Mouse (Mus musculus): Measurements from ENCODE around the gene Wdr86. TPM values are rescaled to one million over a fixed set of nuclear protein-coding genes. Genes with fewer than 3 reads are reported as not detected.

The Wdr86 gene
- polyA plus RNA-seq (2012; rRNA removed), result 0.77 and 1.3 TPM in 2 replicates

GRCm38 (mm10) chr5:24730488-24730871 is at the start of gene Wdr86:
TSS of gene Wdr86 (minus strand) at chr5:24730727.

GRCm38 (mm10) chr5:24757816-24758215 is 27.3 kb upstream of the Wdr86 start, which contains the start of gene Crygn:
TSS of gene Crygn (minus strand) at chr5:24758008.

GRCm38 (mm10) chr5:24685366-24686093 is 45.0 kb downstream of the Wdr86 start, which contains the start of gene Nub1:
TSS of gene Nub1 (plus strand) at chr5:24685532.

Other genes with a start within 250 kb of the Wdr86 start
- not detected in 2 replicates for gene Gbx1, start 203.5 kb downstream of the Wdr86 start, polyA plus RNA-seq (2012; rRNA removed)
- gene Asb10, start 189.7 kb downstream of the Wdr86 start, polyA plus RNA-seq (2012; rRNA removed), result 0.73 and 1.3 TPM in 2 replicates
- not detected in 2 replicates for gene 4931409K22Rik, start 173.9 kb downstream of the Wdr86 start, polyA plus RNA-seq (2012; rRNA removed)
- gene Abcf2, start 153.3 kb downstream of the Wdr86 start, polyA plus RNA-seq (2012; rRNA removed), result 33.0 and 34.9 TPM in 2 replicates
- 39.3 and 45.2 TPM in 2 replicates for gene Chpf2, start 144.0 kb downstream of the Wdr86 start, polyA plus RNA-seq (2012; rRNA removed)
- 26.0 and 26.6 TPM in 2 replicates for gene Smarcd3, start 106.3 kb downstream of the Wdr86 start, polyA plus RNA-seq (2012; rRNA removed)
- gene Nub1, start 45.2 kb downstream of the Wdr86 start, polyA plus RNA-seq (2012; rRNA removed), result 33.6 and 40.7 TPM in 2 replicates
- 6.9 TPM in 1 of 2 replicates, not detected in the other for gene Crygn, start 27.3 kb upstream of the Wdr86 start, polyA plus RNA-seq (2012; rRNA removed)
- 19.9 and 27.1 TPM in 2 replicates for gene Rheb, start 111.9 kb upstream of the Wdr86 start, polyA plus RNA-seq (2012; rRNA removed)